ENCODE assay signal across 17 mouse cellular contexts in the genomic region with DNA sequence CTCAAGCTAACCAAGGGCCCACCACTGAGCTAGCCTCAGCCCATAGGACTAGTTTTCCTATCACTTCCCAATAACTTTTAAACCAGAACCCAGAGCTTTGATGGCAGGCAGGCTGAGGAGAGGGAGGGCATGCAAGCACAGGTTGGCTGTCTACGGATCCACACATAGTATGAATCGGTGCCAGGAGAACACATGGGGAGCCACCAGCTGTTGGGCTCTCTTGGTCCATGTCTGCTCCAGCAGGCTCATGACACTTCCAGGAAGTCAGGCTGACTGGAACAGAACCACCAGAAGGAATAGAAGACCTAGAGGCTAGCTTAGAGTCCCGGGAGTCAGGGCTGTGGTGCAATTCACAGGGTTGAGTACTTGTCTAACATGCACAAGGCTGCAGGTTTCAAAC.
DNase-seq lines count a peak whose midpoint lies in the region; ATAC-seq and TF ChIP-seq lines count a peak whose summit lies in the region.
"Had no signal": no experiment of that assay in that cellular context is flagged by ENCODE, and none has a peak within 500 bp of the region (broad histone marks: within the 10 kb centered on the region; RNA-seq: fewer than 3 reads in every experiment).

No protein-coding gene starts in this region.

- DNase-seq in forebrain, embryonic 11.5 days (ENCODE audit: low spot score) = peak; percentile 39
- no peak for DNase-seq in forebrain, postnatal 0 days
- DNase-seq in limb, embryonic 10.5 days (ENCODE audit: low spot score) = no peak
- DNase-seq in cerebellum, adult 9-11 months = peak; percentile 87
- DNase-seq in skeletal muscle tissue, adult 2 months (ENCODE audit: low read depth, low spot score) = peak; percentile 51
- no peak for DNase-seq in liver
- DNase-seq in spleen, postnatal 10 days (ENCODE audit: low spot score in 2 of 2) = no peak
- DNase-seq: adrenal gland, postnatal 25 days; liver, embryonic 13.5 days; lung, postnatal 10 days; right cerebral cortex, postnatal 25 days had no signal

- H3K9ac ChIP-seq in forebrain, embryonic 11.5 days (ENCODE audit: low read length) = no peak overlapping the region
- H3K9ac ChIP-seq in forebrain, postnatal 0 days = no peak overlapping the region
- H3K9ac ChIP-seq in limb, embryonic 15.5 days = no peak overlapping the region
- H3K9ac ChIP-seq: embryonic facial prominence, embryonic 13.5 days; forebrain, embryonic 12.5 days; hindbrain, embryonic 15.5 days; liver, embryonic 13.5 days; midbrain, embryonic 12.5 days had no signal

- H3K27ac ChIP-seq in forebrain, embryonic 11.5 days (ENCODE audit: low read depth, low read length) = no peak overlapping the region
- no peak overlapping the region for H3K27ac ChIP-seq in forebrain, postnatal 0 days (ENCODE audit: low read depth, low read length)
- peak overlapping the region; percentile 17; the same call in 1 of the 2 replicates for H3K27ac ChIP-seq in limb, embryonic 15.5 days
- H3K27ac ChIP-seq in limb, embryonic 10.5 days = no peak overlapping the region
- H3K27ac ChIP-seq: embryonic facial prominence, embryonic 13.5 days; forebrain, embryonic 12.5 days; hindbrain, embryonic 15.5 days; layer of hippocampus, adult 2 months; liver, embryonic 13.5 days; midbrain, embryonic 12.5 days had no signal

- no peaks in the 10 kb centered on the region for H3K9me3 ChIP-seq in forebrain, embryonic 11.5 days (ENCODE audit: control insufficient read depth, low read length)
- no peaks in the 10 kb centered on the region for H3K9me3 ChIP-seq in forebrain, postnatal 0 days (ENCODE audit: low read length)
- H3K9me3 ChIP-seq in limb, embryonic 15.5 days = no peaks in the 10 kb centered on the region
- H3K9me3 ChIP-seq in limb, embryonic 10.5 days (replicated peaks) = no peaks in the 10 kb centered on the region
- H3K9me3 ChIP-seq: embryonic facial prominence, embryonic 13.5 days; forebrain, embryonic 12.5 days; hindbrain, embryonic 15.5 days; liver, embryonic 13.5 days; midbrain, embryonic 12.5 days had no signal

- no peak for ATAC-seq in forebrain, embryonic 11.5 days (replicated peaks; ENCODE audit: low FRiP score)
- ATAC-seq in forebrain, postnatal 0 days = no peak
- ATAC-seq in limb, embryonic 15.5 days (ENCODE audit: insufficient number of reproducible peaks, low FRiP score, low TSS enrichment, low read depth) = no peak

- peaks cover 8% of the 10 kb centered on the region; the same call in 1 of the 2 replicates for H3K4me1 ChIP-seq in forebrain, embryonic 11.5 days (replicated peaks; ENCODE audit: control insufficient read depth, insufficient read depth, low read length)
- no peaks in the 10 kb centered on the region; the same call in 1 of the 2 replicates for H3K4me1 ChIP-seq in forebrain, postnatal 0 days (ENCODE audit: insufficient read depth)
- peaks cover 18% of the 10 kb centered on the region for H3K4me1 ChIP-seq in limb, embryonic 15.5 days
- peaks cover 30% of the 10 kb centered on the region for H3K4me1 ChIP-seq in limb, embryonic 10.5 days
- H3K4me1 ChIP-seq: liver, embryonic 13.5 days had no signal

- WGBS in forebrain, embryonic 11.5 days = 92% methylated on average over 3 of the region's 3 CpGs
- WGBS in forebrain, postnatal 0 days = 72% methylated on average over 3 of the region's 3 CpGs
- 60% methylated on average over 3 of the region's 3 CpGs for WGBS in limb, embryonic 15.5 days
- 87% methylated on average over 3 of the region's 3 CpGs for WGBS in limb, embryonic 10.5 days

- H3K27me3 ChIP-seq in forebrain, embryonic 11.5 days (ENCODE audit: control insufficient read depth, insufficient read depth, low read length) = no peaks in the 10 kb centered on the region
- no peaks in the 10 kb centered on the region for H3K27me3 ChIP-seq in forebrain, postnatal 0 days (ENCODE audit: insufficient read depth, low read length)
- H3K27me3 ChIP-seq in limb, embryonic 15.5 days = no peaks in the 10 kb centered on the region
- no peaks in the 10 kb centered on the region for H3K27me3 ChIP-seq in limb, embryonic 10.5 days (ENCODE audit: low read depth, poor library complexity, severe bottlenecking)
- H3K27me3 ChIP-seq: forebrain, embryonic 12.5 days; hindbrain, embryonic 15.5 days; liver, embryonic 13.5 days had no signal

- H3K4me2 ChIP-seq in forebrain, embryonic 11.5 days (ENCODE audit: low read depth, low read length, severe bottlenecking) = no peak overlapping the region
- H3K4me2 ChIP-seq in forebrain, postnatal 0 days (ENCODE audit: low read depth) = no peak overlapping the region
- no peak overlapping the region for H3K4me2 ChIP-seq in limb, embryonic 15.5 days
- H3K4me2 ChIP-seq: embryonic facial prominence, embryonic 13.5 days; forebrain, embryonic 12.5 days; hindbrain, embryonic 15.5 days; liver, embryonic 13.5 days; midbrain, embryonic 12.5 days had no signal

- TF ChIP-seq CTCF in forebrain, postnatal 0 days (IDR thresholded peaks at IDR 0.05; ENCODE audit: low read depth) = no peak

- H3K4me3 ChIP-seq in forebrain, embryonic 11.5 days (ENCODE audit: low read depth, low read length) = no peak overlapping the region
- H3K4me3 ChIP-seq in forebrain, postnatal 0 days (ENCODE audit: low read depth, low read length) = no peak overlapping the region
- no peak overlapping the region for H3K4me3 ChIP-seq in limb, embryonic 15.5 days
- H3K4me3 ChIP-seq in limb, embryonic 10.5 days = no peak overlapping the region
- H3K4me3 ChIP-seq: embryonic facial prominence, embryonic 13.5 days; forebrain, embryonic 12.5 days; hindbrain, embryonic 15.5 days; layer of hippocampus, adult 2 months; liver, embryonic 13.5 days; midbrain, embryonic 12.5 days had no signal

- no peaks in the 10 kb centered on the region for H3K36me3 ChIP-seq in forebrain, embryonic 11.5 days (ENCODE audit: control insufficient read depth, insufficient read depth, low read length)
- H3K36me3 ChIP-seq in forebrain, postnatal 0 days (ENCODE audit: insufficient read depth) = no peaks in the 10 kb centered on the region
- H3K36me3 ChIP-seq in limb, embryonic 15.5 days = no peaks in the 10 kb centered on the region
- H3K36me3 ChIP-seq in limb, embryonic 10.5 days = no peaks in the 10 kb centered on the region
- H3K36me3 ChIP-seq: embryonic facial prominence, embryonic 13.5 days; forebrain, embryonic 12.5 days; hindbrain, embryonic 15.5 days; liver, embryonic 13.5 days; midbrain, embryonic 12.5 days had no signal

Comparison
In these comparisons a context has a peak if more than half of its experiments do, and no peak if none do; other contexts are left out.
1. DNase-seq: peak in forebrain, embryonic 11.5 days (single experiment), cerebellum, adult 9-11 months (single experiment) and skeletal muscle tissue, adult 2 months (single experiment); none in forebrain, postnatal 0 days (single experiment), limb, embryonic 10.5 days (single experiment), liver (single experiment) and spleen, postnatal 10 days (0 of 2).